Mouse (Mus musculus): ENCODE measurements at regions not wholly inside any gene's neighbourhood (a gene's known extent, or its start where the extent isn't known, plus 50 kb on each side); places are given as distances from the start of the nearest gene placed in this dataset.

DNA sequence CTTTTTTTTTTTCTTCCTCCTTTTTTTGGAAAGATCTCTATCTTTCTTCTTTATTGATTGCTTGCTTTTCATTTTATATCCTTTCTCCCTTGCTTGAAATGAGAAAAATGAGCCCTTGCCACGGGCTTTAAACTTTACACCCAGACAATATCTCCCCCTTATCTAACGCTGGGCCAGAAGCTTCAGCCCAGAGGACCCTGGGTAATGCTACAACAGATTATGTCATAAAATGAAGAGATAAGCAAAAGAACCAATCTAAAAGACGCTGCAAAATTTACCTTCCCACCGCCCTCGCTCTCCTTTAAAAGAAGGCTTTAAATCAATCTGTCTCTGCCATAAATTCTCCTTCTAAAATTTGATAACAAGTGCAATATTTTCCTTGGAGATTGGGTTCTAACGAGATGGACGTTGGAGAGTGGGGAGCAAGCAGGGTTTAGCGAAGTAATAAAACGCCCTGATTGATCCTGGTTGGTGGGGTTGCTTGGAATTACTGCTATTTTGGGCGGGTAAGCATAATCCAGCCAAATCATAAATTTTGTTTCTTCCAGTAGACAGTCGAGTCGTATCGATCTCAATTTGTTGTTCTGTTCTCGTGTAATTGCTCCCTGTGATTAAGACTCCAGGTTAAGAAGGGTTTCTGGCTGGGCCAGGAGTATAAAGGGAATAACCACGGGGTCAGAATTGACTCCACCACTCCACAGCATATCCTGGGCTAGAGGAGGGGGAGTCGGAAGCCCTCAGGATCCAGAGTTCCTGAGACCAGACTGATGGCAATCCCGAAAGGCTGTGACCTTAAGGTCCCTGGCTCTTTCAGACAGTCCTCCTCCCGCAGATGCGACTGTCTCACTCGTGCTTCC lies 318.9 kb downstream of the Gm9195 start:
- TF ChIP-seq MYOD1 (IDR thresholded peaks at IDR 0.05; ENCODE audit: control insufficient read depth in 1 of 3, insufficient read length in 2 of 3, low read depth in 2 of 3) = no peak
- no peak for TF ChIP-seq TCF12 (IDR thresholded peaks at IDR 0.05; ENCODE audit: insufficient read depth, poor library complexity, severe bottlenecking)
- no peak for TF ChIP-seq POLR2A (IDR thresholded peaks at IDR 0.05; ENCODE audit: insufficient read length, low read depth)
- no peak for TF ChIP-seq USF1 (IDR thresholded peaks at IDR 0.05; ENCODE audit: low read depth)
- TF ChIP-seq E2F4 (IDR thresholded peaks at IDR 0.05; ENCODE audit: insufficient read depth) = no peak
- TF ChIP-seq SRF (IDR thresholded peaks at IDR 0.05; ENCODE audit: control insufficient read depth, insufficient read length, low read depth) = no peak
